Mouse (Mus musculus) lung, embryonic 14.5 days (tissue): ENCODE results near the gene F2r. TPM values are rescaled to one million over a fixed set of nuclear protein-coding genes. Genes with fewer than 3 reads are reported as not detected.

Experiments
- ATAC-seq: fragments of 200-750 bp; cut with Nextera tagmentation; 2 replicates; pipeline ENCODE4 v1.8.0; 2017; ENCODE audit warnings: mild to moderate bottlenecking, moderate TSS enrichment, moderate library complexity; ENCODE audit not compliant: insufficient read depth
- DNase-seq: peaks from one replicate; pipeline ENCODE4 v3.0.0-alpha.2; 2015
- H3K27ac ChIP-seq: fragments of 300-500 bp; sonication (generic); 2 replicates; pipeline ENCODE4 v1.5.1; 2014; ENCODE audit warnings: low read depth, mild to moderate bottlenecking, moderate library complexity
- H3K27me3 ChIP-seq: fragments of 300-500 bp; sonication (generic); 2 replicates; pipeline ENCODE4 v1.6.1; 2014; ENCODE audit warnings: low read length, control low read depth; ENCODE audit not compliant: insufficient read depth
- H3K36me3 ChIP-seq: fragments of 300-500 bp; sonication (generic); 2 replicates; pipeline ENCODE4 v1.6.1; 2014; ENCODE audit warnings: control low read depth; ENCODE audit not compliant: insufficient read depth
- H3K4me1 ChIP-seq: fragments of 300-500 bp; sonication (generic); 2 replicates; pipeline ENCODE4 v1.6.1; 2014; ENCODE audit warnings: antibody characterized with exemption, control low read depth; ENCODE audit not compliant: insufficient read depth
- H3K4me2 ChIP-seq: fragments of 300-500 bp; sonication (generic); 2 replicates; pipeline ENCODE4 v1.6.1; 2014; ENCODE audit warnings: mild to moderate bottlenecking
- H3K4me3 ChIP-seq: fragments of 300-500 bp; sonication (generic); 2 replicates; pipeline ENCODE4 v1.5.1; 2014; ENCODE audit warnings: low read depth, low read length
- H3K9ac ChIP-seq: fragments of 300-500 bp; sonication (generic); 2 replicates; pipeline ENCODE4 v1.6.1; 2014
- H3K9me3 ChIP-seq: fragments of 300-500 bp; sonication (generic); 2 replicates; pipeline ENCODE4 v1.6.1; 2016; ENCODE audit warnings: low read depth, low read length, control low read depth
- CTCF ChIP-seq: IDR thresholded peaks from 2 replicates; pipeline ENCODE4 v1.5.1; 2016; ENCODE audit warnings: antibody characterized with exemption, low read depth
- WGBS: fragments of 180-500 bp; shearing (Covaris S2); extraction: QIAGEN DNeasy Blood & Tissue Kit; methylation state at CpG from one replicate; pipeline ENCODE4 v1.1.7; 2014; 5-methylcytosine and 5-hydroxymethylcytosine counted together
- polyA plus RNA-seq: library from polyadenylated mRNA; unstranded; fragments of >200 nt; fragmentation: Nextera tagmentation; extraction: Ambion mirVana; gene quantifications from 2 replicates; pipeline ENCODE4 v1.2.1, GENCODE M21; 2014

Gene F2r
- polyA plus RNA-seq, 1 experiment from 2014 or later, result 109 TPM

DNA sequence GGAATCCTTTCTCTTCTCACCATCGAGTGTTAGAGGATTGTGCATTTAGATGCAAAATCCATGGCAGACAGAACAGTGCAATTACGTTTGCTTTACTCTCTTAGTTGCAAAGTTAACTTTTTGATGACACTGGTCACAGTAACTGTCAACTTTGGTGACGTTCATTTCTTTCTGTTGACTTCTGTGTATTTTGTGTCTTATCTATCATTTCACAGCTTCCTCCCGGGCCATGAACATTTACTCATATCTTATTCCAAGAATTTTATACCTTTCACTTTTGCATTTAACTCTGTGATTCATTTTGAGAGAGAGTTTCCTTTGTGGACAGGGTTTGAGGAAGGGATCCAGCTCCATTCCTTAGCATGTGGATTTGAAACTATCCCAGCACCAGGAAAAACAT, 35.4 kb upstream of the F2r start:
- peaks cover 3% of the 10 kb centered on the region; the same call in 1 of the 2 replicates for H3K4me1 ChIP-seq
- no peaks in the 10 kb centered on the region for H3K9me3 ChIP-seq
- ATAC-seq, result no peak
- no peaks in the 10 kb centered on the region for H3K27me3 ChIP-seq
- DNase-seq, result no peak
- H3K4me3 ChIP-seq, result no peak overlapping the region
- TF ChIP-seq CTCF, result no peak
- H3K36me3 ChIP-seq, result no peaks in the 10 kb centered on the region
- no peak overlapping the region for H3K27ac ChIP-seq
- H3K4me2 ChIP-seq, result no peak overlapping the region
- no peak overlapping the region for H3K9ac ChIP-seq
- WGBS, result 62% methylated on average over 4 of the region's 4 CpGs

GRCm38 (mm10) chr13:95651870-95652668, 33.8 kb upstream of the F2r start:
- Histone ChIP-seq H3K9me3 (no peaks in the 10 kb centered on the region), H3K4me1 (peaks cover 3% of the 10 kb centered on the region; the same call in 1 of the 2 replicates), H3K36me3 (no peaks in the 10 kb centered on the region), H3K4me2 (no peak overlapping the region), H3K9ac (no peak overlapping the region), H3K4me3 (no peak overlapping the region), H3K27me3 (no peaks in the 10 kb centered on the region), H3K27ac (no peak overlapping the region)
- DNase-seq (no peak), ATAC-seq (no peak)
- no peak for TF ChIP-seq CTCF
- 72% methylated on average over 7 of the region's 7 CpGs for WGBS

GRCm38 (mm10) chr13:95649941-95650340, 31.7 kb upstream of the F2r start:
- Histone ChIP-seq H3K4me2 (no peak overlapping the region), H3K9ac (no peak overlapping the region), H3K9me3 (no peaks in the 10 kb centered on the region), H3K36me3 (0 out of 2 replicates have a peak, but pooled peaks cover 3% of the 10 kb centered on the region), H3K27me3 (no peaks in the 10 kb centered on the region), H3K27ac (no peak overlapping the region), H3K4me1 (peaks cover 3% of the 10 kb centered on the region; the same call in 1 of the 2 replicates), H3K4me3 (no peak overlapping the region)
- WGBS, result 78% methylated on average over 3 of the region's 3 CpGs
- TF ChIP-seq CTCF, result no peak
- ATAC-seq, result no peak
- no peak for DNase-seq

GRCm38 (mm10) chr13:95647248-95647647, 29.0 kb upstream of the F2r start:
- Histone ChIP-seq H3K9ac (no peak overlapping the region), H3K4me3 (no peak overlapping the region), H3K4me1 (no peaks in the 10 kb centered on the region), H3K27ac (no peak overlapping the region), H3K36me3 (0 out of 2 replicates have a peak, but pooled peaks cover 3% of the 10 kb centered on the region), H3K9me3 (no peaks in the 10 kb centered on the region), H3K27me3 (no peaks in the 10 kb centered on the region), H3K4me2 (no peak overlapping the region)
- 64% methylated on average over 4 of the region's 4 CpGs for WGBS
- TF ChIP-seq CTCF, result no peak
- DNase-seq (no peak), ATAC-seq (no peak)

- no peak for DNase-seq
- no peaks in the 10 kb centered on the region for H3K27me3 ChIP-seq
Measured at GRCm38 (mm10) chr13:95646687-95647111, 28.4 kb upstream of the F2r start.

DNA sequence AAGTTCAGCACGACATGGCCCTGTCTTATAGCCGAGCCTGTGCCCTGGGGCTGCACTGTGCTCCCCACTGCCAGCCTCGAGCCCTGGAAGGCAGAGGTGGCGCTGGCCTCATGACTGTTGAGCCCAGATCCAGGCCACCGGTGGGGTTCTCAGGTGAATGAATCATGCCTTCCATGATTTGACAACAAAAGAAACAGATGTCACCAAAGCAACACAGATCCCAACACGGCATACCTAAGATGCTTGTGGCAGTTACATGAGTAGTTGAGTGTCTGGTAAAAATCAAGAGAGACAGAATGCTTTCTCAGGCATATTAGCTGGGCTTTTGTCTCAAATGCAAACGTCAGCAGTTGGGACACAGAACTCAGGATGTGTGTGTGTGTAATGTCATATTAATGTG, 25.5 kb upstream of the F2r start:
- DNase-seq (peak; percentile 28), ATAC-seq (no peak)
- Histone ChIP-seq H3K4me3 (no peak overlapping the region), H3K4me1 (peaks cover 8% of the 10 kb centered on the region; the same call in 1 of the 2 replicates), H3K27me3 (no peaks in the 10 kb centered on the region), H3K4me2 (no peak overlapping the region), H3K36me3 (0 out of 2 replicates have a peak, but pooled peaks cover 3% of the 10 kb centered on the region), H3K9ac (no peak overlapping the region), H3K27ac (no peak overlapping the region), H3K9me3 (no peaks in the 10 kb centered on the region)
- 54% methylated on average over 7 of the region's 7 CpGs for WGBS
- TF ChIP-seq CTCF, result no peak

More at GRCm38 (mm10) chr13:95646687-95647111, 28.4 kb upstream of the F2r start:
- Histone ChIP-seq H3K4me3 (no peak overlapping the region), H3K4me1 (no peaks in the 10 kb centered on the region), H3K9ac (no peak overlapping the region), H3K4me2 (no peak overlapping the region), H3K9me3 (no peaks in the 10 kb centered on the region), H3K36me3 (0 out of 2 replicates have a peak, but pooled peaks cover 3% of the 10 kb centered on the region), H3K27ac (no peak overlapping the region)
- no peak for TF ChIP-seq CTCF
- no peak for ATAC-seq
- 43% methylated on average over 9 of the region's 9 CpGs for WGBS
